Mouse (Mus musculus) thymus, adult 2 months (tissue): ENCODE data around the gene Pbx4. TPM values are rescaled to one million over a fixed set of nuclear protein-coding genes. Genes with fewer than 3 reads are reported as not detected.

Source experiments
- DNase-seq: peaks from one replicate; pipeline ENCODE4 v3.0.0; 2021
- H3K27ac ChIP-seq: fragments of 200-500 bp; 2 replicates; pipeline ENCODE4 v1.5.1; 2012; ENCODE audit warnings: low read length, control low read depth; ENCODE audit not compliant: control insufficient read depth, insufficient read depth
- H3K27me3 ChIP-seq: fragments of 200-500 bp; 2 replicates; pipeline ENCODE4 v1.6.1; 2012; ENCODE audit warnings: mild to moderate bottlenecking, low read length, moderate library complexity, mixed read lengths; ENCODE audit not compliant: control insufficient read depth, insufficient read depth
- H3K36me3 ChIP-seq: fragments of 200-500 bp; 2 replicates; pipeline ENCODE4 v1.6.1; 2012; ENCODE audit warnings: mild to moderate bottlenecking, low read length, moderate library complexity; ENCODE audit not compliant: control insufficient read depth, insufficient read depth
- H3K4me1 ChIP-seq: fragments of 200-500 bp; replicated peaks from 2 replicates; pipeline ENCODE4 v1.6.1; 2012; ENCODE audit warnings: low read length; ENCODE audit not compliant: control insufficient read depth, insufficient read depth
- H3K4me3 ChIP-seq: fragments of 200-500 bp; 2 replicates; pipeline ENCODE4 v1.5.1; 2012; ENCODE audit warnings: mild to moderate bottlenecking, low read length, control low read depth, moderate library complexity; ENCODE audit not compliant: control insufficient read depth, insufficient read depth
- CTCF ChIP-seq: fragments of 200-500 bp; IDR thresholded peaks from 2 replicates; pipeline ENCODE4 v1.5.1; 2012; ENCODE audit warnings: mild to moderate bottlenecking, control low read depth, low read length, moderate library complexity, borderline replicate concordance; ENCODE audit not compliant: control insufficient read depth, poor library complexity, insufficient read depth; ENCODE audit errors: extremely low read depth
- POLR2A ChIP-seq: fragments of 200-500 bp; IDR thresholded peaks from 2 replicates; pipeline ENCODE4 v1.6.1; 2012; ENCODE audit warnings: mild to moderate bottlenecking, low read length, control low read depth, moderate library complexity; ENCODE audit not compliant: control insufficient read depth, poor library complexity, insufficient read depth; ENCODE audit errors: extremely low read depth
- whole genome bisulfite sequencing: fragments of 180-500 bp; shearing (Covaris S2); methylation state at CpG from one replicate; pipeline ENCODE4 v1.1.7; 2018; 5-methylcytosine and 5-hydroxymethylcytosine counted together
- polyA plus RNA-seq: library from polyadenylated mRNA; depleted of rRNA; stranded (reverse); fragments of >200 nt; gene quantifications from 2 replicates; pipeline ENCODE4 v1.2.3, GENCODE M21; 2012

The Pbx4 gene
- polyA plus RNA-seq, 1 experiment: 29.0 TPM

DNA sequence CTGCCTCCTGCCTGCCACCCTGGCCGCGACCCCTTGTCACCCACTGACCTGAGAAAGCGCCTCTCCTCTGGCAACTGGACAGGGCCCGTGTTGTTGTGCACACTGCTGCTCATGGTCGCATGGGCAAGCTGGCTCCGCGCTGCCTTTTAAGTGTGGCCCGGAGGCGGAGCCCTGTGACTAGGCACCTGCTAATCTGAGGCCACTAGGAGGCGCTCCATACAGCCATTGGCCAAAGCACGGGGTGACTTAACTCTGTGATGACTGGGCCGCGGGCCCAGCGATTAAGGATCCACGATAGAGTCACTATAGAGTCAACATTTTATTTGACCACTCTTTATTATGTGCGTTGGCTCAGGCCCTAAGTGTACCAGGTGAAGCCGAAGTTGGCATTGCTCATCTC is 61.6 kb downstream of the Pbx4 start:
- no peak for DNase-seq
- no peak overlapping the region for H3K4me3 ChIP-seq
- H3K27me3 ChIP-seq: no peaks in the 10 kb centered on the region; the same call in 1 of the 2 replicates
- no peak for TF ChIP-seq POLR2A
- peak; percentile 52; the same call in 1 of the 2 replicates for TF ChIP-seq CTCF
- no peaks in the 10 kb centered on the region for H3K4me1 ChIP-seq
- WGBS: 90% methylated on average over 17 of the region's 17 CpGs
- H3K36me3 ChIP-seq: 0 out of 2 replicates have a peak, but pooled peaks cover 3% of the 10 kb centered on the region
- no peak overlapping the region for H3K27ac ChIP-seq

DNA sequence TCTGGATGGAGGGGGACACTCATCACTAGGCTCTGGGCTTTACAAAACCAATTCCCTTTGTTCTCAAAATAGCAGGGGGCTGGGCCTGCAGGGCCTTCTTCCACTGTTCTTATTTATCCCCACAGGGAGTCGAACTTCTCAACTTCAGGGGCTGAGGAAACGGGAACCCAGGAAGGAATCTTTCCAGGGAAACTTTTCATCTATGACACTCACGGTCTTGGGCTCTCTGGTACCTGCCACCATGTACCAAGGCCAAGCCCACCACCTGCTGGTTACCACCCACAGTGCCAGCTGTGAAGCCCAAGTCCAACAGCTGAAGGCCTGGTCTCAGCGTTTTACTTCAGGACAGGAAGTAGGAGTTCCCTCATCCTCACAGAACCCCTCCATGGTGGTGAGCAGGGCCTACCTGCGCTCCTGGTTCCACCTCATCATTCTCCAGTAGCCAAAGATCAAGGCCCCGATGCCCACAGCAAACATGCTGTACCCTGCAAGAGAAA is 62.6 kb downstream of the Pbx4 start:
- WGBS: 87% methylated on average over 6 of the region's 6 CpGs

DNA sequence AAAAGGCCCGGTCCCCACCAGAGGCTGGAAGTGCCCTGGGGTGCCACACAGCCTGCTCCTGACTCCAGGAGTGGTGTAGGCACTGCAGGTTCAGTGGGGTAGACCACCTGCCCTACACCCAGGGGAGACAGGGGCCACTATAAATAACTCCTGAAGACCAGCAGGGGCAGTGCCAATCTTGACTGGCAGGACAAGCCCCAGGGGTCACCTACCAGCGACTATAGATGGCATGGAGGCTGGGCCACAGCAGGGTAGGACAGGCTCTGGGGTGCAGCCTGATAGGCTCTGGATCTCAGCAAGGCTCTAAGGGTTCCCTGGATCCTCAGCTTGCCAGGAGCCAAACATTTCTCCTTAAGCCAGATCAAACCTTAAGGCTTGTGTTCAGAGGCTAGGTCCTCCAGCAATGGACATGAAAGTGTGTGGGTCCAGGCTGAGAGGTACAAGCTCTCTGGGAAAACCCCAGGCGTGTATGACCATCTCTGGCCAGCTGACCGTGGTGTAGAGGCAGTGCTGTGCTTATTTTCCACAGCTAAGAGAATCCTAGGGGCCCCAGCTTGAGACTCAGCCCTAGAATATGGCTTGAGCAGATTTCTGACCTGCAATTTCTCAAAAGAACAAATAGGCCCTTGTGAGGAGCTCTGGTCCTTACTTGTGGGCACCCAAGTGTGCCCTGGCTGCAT is 63.6 kb downstream of the Pbx4 start:
- H3K27ac ChIP-seq: no peak overlapping the region
- H3K27me3 ChIP-seq: no peaks in the 10 kb centered on the region
- 94% methylated on average over 4 of the region's 4 CpGs for WGBS
- TF ChIP-seq POLR2A (no peak), CTCF (no peak)
- peaks cover 2% of the 10 kb centered on the region for H3K4me1 ChIP-seq
- no peak overlapping the region for H3K4me3 ChIP-seq
- DNase-seq: no peak
- 0 out of 2 replicates have a peak, but pooled peaks cover 3% of the 10 kb centered on the region for H3K36me3 ChIP-seq

More for the DNA sequence above, 62.6 kb downstream of the Pbx4 start:
- Histone ChIP-seq H3K27me3 (no peaks in the 10 kb centered on the region; the same call in 1 of the 2 replicates), H3K4me3 (no peak overlapping the region), H3K36me3 (0 out of 2 replicates have a peak, but pooled peaks cover 3% of the 10 kb centered on the region), H3K27ac (no peak overlapping the region), H3K4me1 (no peaks in the 10 kb centered on the region)
- TF ChIP-seq CTCF: no peak
- TF ChIP-seq POLR2A: no peak
- no peak for DNase-seq

DNA sequence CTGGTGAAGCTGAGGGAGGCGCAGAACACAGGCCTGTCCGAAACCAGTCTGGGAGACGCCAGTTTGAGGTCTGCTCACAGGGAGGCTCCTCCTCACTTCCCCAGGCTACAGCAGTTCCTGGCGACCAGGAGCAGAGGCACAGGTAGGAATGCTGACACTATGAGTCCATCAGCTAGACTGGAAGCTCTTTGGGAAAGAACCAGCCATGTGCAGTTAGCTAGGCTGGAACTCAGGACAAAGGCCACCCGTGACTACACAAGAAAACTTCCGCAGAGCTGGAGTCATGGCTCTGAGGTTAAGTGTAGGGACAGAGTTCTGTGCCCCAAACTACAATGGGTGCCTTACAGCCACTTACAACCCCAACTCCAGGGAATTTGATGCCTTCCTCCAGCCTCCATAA is 65.6 kb downstream of the Pbx4 start:
- H3K4me1 ChIP-seq: peaks cover 2% of the 10 kb centered on the region
- no peak overlapping the region for H3K27ac ChIP-seq
- H3K27me3 ChIP-seq: no peaks in the 10 kb centered on the region
- 0 out of 2 replicates have a peak, but pooled peaks cover 3% of the 10 kb centered on the region for H3K36me3 ChIP-seq
- H3K4me3 ChIP-seq: no peak overlapping the region
- no peak for TF ChIP-seq POLR2A
- DNase-seq: no peak
- 91% methylated on average over 6 of the region's 6 CpGs for WGBS

DNA sequence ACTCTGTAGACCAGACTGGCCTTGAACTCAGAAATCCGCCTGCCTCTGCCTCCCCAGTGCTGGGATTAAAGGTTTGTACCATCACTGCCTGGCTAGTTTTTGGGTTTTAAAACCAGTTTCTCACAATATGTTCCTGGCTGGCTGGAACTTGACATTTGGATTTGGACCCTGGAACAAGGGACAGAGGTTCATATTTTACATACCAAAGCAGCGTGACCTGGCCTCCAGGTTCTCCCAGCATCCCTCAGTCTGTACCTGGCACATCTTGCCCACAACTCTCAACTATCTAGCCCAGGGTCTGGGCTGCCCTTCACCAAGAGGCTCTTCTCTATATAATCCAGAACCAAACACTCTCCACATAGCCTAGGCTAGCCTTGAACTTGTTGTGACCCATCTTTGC is 67.6 kb downstream of the Pbx4 start:
- 100% methylated on average over 2 of the region's 2 CpGs for WGBS
- DNase-seq: no peak
- Histone ChIP-seq H3K4me1 (peaks cover 2% of the 10 kb centered on the region), H3K27ac (no peak overlapping the region), H3K36me3 (no peaks in the 10 kb centered on the region), H3K27me3 (no peaks in the 10 kb centered on the region), H3K4me3 (no peak overlapping the region)
- TF ChIP-seq POLR2A: no peak
- no peak for TF ChIP-seq CTCF

DNA sequence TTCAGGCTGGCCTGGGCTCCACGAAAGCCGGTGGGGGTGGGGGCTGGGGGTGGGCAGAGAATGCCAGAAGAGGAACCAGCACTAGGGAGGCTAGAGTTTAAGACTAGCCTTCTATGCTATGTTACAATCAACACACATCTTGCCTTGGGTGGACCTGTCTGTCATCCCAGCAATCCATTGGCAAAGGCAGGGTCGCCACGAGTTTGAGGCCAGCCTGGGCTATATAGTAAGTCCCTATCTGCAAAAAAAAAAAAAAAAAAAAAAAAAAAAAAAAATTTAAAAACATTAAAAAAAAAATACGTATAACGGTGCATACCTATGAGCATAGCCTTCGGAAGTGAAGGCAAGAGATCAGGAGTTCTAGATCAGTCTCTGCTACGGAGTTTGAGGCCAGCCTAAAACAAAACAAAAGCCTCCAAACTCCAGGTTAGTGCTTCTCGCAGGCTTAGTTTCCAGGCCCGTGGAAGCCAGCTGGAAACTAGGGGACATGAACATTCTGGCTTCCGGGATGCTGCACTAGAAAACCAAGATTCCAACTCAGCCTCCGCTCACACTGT is 68.7 kb downstream of the Pbx4 start:
- H3K36me3 ChIP-seq: no peaks in the 10 kb centered on the region
- H3K27ac ChIP-seq: peak overlapping the region; percentile 45; the same call in 1 of the 2 replicates
- H3K4me1 ChIP-seq: peaks cover 2% of the 10 kb centered on the region
- no peak for TF ChIP-seq CTCF
- TF ChIP-seq POLR2A: no peak
- no peak for DNase-seq
- WGBS: 5% methylated on average over 12 of the region's 12 CpGs
- peak overlapping the region; percentile 87 for H3K4me3 ChIP-seq
- H3K27me3 ChIP-seq: no peaks in the 10 kb centered on the region
